Mouse (Mus musculus): ENCODE data around the gene Ccdc93. TPM values are rescaled to one million over a fixed set of nuclear protein-coding genes. Genes with fewer than 3 reads are reported as not detected.

The Ccdc93 gene
- polyA plus RNA-seq, 1 experiment from 2014 or later = 16.3 TPM

DNA sequence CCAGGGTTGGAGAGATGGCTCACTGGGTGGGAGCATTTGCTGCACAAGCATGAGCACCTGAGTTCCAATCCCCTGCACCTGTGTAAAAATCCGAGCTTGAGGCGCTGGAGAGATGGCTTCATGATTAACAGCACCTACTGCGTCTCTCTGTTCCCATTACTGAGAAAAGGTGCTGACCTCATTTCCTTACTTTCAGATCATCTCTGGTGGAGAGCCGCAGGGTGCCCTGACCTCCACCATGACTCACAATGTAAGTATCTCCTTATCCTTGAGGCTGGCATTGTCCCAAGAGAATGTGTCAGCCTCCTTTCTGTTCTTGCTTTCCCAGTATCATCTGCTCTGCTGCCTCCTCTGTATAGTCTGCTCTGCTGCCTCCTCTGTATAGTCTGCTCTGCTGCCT is 52.2 kb downstream of the Ccdc93 start:
- H3K27me3 ChIP-seq = no peaks in the 10 kb centered on the region
- no peaks in the 10 kb centered on the region for H3K9me3 ChIP-seq
- ATAC-seq (ENCODE audit: low FRiP score, low read depth) = no peak
- H3K27ac ChIP-seq = no peak overlapping the region
- peaks cover 83% of the 10 kb centered on the region for H3K36me3 ChIP-seq
- H3K4me3 ChIP-seq = no peak overlapping the region
- 86% methylated on average over 4 of the region's 4 CpGs for WGBS
- no peak overlapping the region for H3K9ac ChIP-seq
- no peaks in the 10 kb centered on the region for H3K4me1 ChIP-seq
- H3K4me2 ChIP-seq (replicated peaks) = no peak overlapping the region

DNA sequence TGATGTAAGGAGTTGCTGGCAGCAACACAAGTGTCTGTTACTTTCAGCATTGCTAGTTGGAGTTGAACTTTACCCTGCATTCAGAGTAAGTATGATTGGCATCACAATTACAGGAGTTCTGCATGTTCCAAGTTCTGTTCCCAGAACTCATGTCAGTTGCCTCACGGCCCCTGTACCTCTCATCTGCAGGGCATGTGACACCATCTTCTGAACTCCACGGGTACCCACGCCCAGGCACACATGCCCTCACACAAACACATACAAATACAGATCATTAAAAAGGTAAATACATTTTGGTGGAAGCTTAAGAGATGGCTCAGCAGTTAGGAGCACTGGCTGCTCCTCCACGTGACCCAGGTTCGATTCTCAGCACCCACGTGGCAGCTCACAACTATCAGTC is 56.0 kb downstream of the Ccdc93 start:
- no peaks in the 10 kb centered on the region for H3K9me3 ChIP-seq
- no peaks in the 10 kb centered on the region for H3K27me3 ChIP-seq
- WGBS = 87% methylated on average over 6 of the region's 6 CpGs
- no peak overlapping the region for H3K4me3 ChIP-seq
- no peak overlapping the region for H3K9ac ChIP-seq
- no peak for ATAC-seq (ENCODE audit: low FRiP score, low read depth)
- no peak overlapping the region for H3K27ac ChIP-seq
- no peaks in the 10 kb centered on the region for H3K4me1 ChIP-seq
- H3K4me2 ChIP-seq (replicated peaks) = no peak overlapping the region
- H3K36me3 ChIP-seq = peaks cover 62% of the 10 kb centered on the region

- H3K9ac ChIP-seq = no peak overlapping the region
- H3K4me3 ChIP-seq = no peak overlapping the region
- WGBS = 38% methylated on average over 5 of the region's 5 CpGs
- H3K27me3 ChIP-seq = no peaks in the 10 kb centered on the region
- no peak overlapping the region for H3K4me2 ChIP-seq (replicated peaks)
- H3K27ac ChIP-seq = no peak overlapping the region
- 0 out of 2 replicates have a peak, but pooled peaks have one; percentile 40 for ATAC-seq (ENCODE audit: low FRiP score, low read depth)
- no peaks in the 10 kb centered on the region for H3K9me3 ChIP-seq
- H3K4me1 ChIP-seq = no peaks in the 10 kb centered on the region
- peaks cover 74% of the 10 kb centered on the region for H3K36me3 ChIP-seq
These were observed 59.4 kb downstream of the Ccdc93 start for GRCm38 (mm10) chr1:121490241-121490640.

DNA sequence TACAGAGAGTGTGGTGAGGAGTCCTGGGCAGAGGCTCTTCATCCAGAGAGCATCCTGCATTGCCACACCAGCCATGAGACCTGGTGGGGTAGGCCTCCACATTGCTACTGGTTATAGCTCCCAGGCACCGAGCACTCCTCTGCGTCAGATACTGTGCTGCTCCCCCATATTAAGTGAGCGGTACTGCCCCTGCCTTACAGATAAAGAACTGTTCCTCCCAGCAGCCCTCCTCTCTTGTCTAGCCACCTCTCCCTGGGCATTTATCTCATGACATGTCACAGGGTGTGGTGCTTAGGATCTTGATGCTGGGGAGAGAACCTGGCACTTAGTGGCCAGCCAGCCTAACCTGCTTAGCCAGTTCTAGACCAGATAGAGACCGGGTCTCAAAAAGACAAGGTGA is 66.2 kb downstream of the Ccdc93 start:
- Histone ChIP-seq H3K9ac (no peak overlapping the region), H3K9me3 (no peaks in the 10 kb centered on the region), H3K4me2 (replicated peaks) (no peak overlapping the region), H3K27ac (no peak overlapping the region), H3K27me3 (no peaks in the 10 kb centered on the region), H3K4me1 (no peaks in the 10 kb centered on the region), H3K36me3 (peaks cover 100% of the 10 kb centered on the region), H3K4me3 (no peak overlapping the region)
- WGBS = 95% methylated on average over 4 of the region's 4 CpGs
- ATAC-seq (ENCODE audit: low FRiP score, low read depth) = no peak

GRCm38 (mm10) chr1:121508729-121509128 is 77.9 kb downstream of the Ccdc93 start:
- no peak for ATAC-seq (ENCODE audit: low FRiP score, low read depth)
- no peaks in the 10 kb centered on the region for H3K27me3 ChIP-seq
- no peaks in the 10 kb centered on the region for H3K4me1 ChIP-seq
- H3K9me3 ChIP-seq = no peaks in the 10 kb centered on the region; the same call in 1 of the 2 replicates
- peaks cover 20% of the 10 kb centered on the region for H3K36me3 ChIP-seq
- no peak overlapping the region for H3K4me3 ChIP-seq
- no peak overlapping the region for H3K9ac ChIP-seq
- WGBS = 86% methylated on average over 2 of the region's 2 CpGs
- no peak overlapping the region for H3K27ac ChIP-seq
- H3K4me2 ChIP-seq (replicated peaks) = no peak overlapping the region

DNA sequence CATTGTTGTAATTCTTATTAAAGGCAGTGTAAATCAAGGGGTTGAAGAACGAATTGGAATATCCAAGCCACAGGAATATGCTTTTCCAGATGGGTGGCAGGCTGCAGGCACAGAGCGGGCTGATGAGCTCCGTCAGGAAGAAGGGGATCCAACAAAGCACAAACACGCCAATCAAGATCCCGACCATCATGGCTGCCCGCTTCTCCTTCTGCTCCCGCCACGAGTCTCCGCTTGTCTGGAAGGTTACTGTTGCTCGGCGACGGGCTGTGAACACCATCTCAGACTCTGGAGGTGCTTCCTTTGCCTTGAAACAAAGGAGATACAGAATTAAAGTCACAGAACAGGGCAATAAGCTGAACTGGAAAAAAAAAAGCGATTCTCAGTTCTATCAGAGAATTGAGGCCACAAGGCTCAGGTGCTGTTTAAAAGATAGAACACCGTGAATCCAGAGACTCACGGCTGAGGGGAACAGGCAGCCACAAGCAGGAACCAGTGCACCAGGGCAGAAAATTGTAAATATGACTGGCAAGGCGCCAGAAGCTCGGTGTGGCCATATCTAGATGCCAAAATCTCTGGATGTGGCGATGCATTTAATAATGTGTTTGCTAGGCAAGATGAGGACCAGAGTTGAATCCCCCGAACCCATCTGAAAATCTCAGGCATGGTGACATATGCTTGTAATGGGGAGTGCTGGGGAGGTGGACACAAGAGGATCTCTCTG is 79.7 kb downstream of the Ccdc93 start:
- ATAC-seq (ENCODE audit: low FRiP score, low read depth) = no peak
- H3K4me3 ChIP-seq = no peak overlapping the region
- H3K27ac ChIP-seq = no peak overlapping the region
- no peaks in the 10 kb centered on the region for H3K4me1 ChIP-seq
- H3K36me3 ChIP-seq = peaks cover 8% of the 10 kb centered on the region; the same call in 1 of the 2 replicates
- H3K9me3 ChIP-seq = no peaks in the 10 kb centered on the region; the same call in 1 of the 2 replicates
- no peaks in the 10 kb centered on the region for H3K27me3 ChIP-seq
- 88% methylated on average over 19 of the region's 19 CpGs for WGBS
- H3K9ac ChIP-seq = no peak overlapping the region
- no peak overlapping the region for H3K4me2 ChIP-seq (replicated peaks)

- no peak overlapping the region for H3K9ac ChIP-seq
- H3K9me3 ChIP-seq = no peaks in the 10 kb centered on the region; the same call in 1 of the 2 replicates
- ATAC-seq (ENCODE audit: low FRiP score, low read depth) = no peak
- H3K27ac ChIP-seq = no peak overlapping the region
- H3K4me2 ChIP-seq (replicated peaks) = no peak overlapping the region
- WGBS = 25% methylated on average over 2 of the region's 2 CpGs
- H3K36me3 ChIP-seq = peaks cover 8% of the 10 kb centered on the region; the same call in 1 of the 2 replicates
- H3K4me3 ChIP-seq = no peak overlapping the region
- H3K27me3 ChIP-seq = no peaks in the 10 kb centered on the region
- H3K4me1 ChIP-seq = no peaks in the 10 kb centered on the region
These were observed 80.3 kb downstream of the Ccdc93 start for GRCm38 (mm10) chr1:121511186-121511585.

- no peak for ATAC-seq (ENCODE audit: low FRiP score, low read depth)
These were observed 81.1 kb downstream of the Ccdc93 start for GRCm38 (mm10) chr1:121511966-121512365.

GRCm38 (mm10) chr1:121518609-121519008 is 87.8 kb downstream of the Ccdc93 start:
- H3K4me2 ChIP-seq (replicated peaks) = no peak overlapping the region
- 68% methylated on average over 1 of the region's 1 CpGs for WGBS
- H3K27ac ChIP-seq = no peak overlapping the region
- H3K4me1 ChIP-seq = no peaks in the 10 kb centered on the region
- no peak for ATAC-seq (ENCODE audit: low FRiP score, low read depth)
- no peaks in the 10 kb centered on the region for H3K27me3 ChIP-seq
- no peak overlapping the region for H3K9ac ChIP-seq
- H3K4me3 ChIP-seq = no peak overlapping the region
- no peaks in the 10 kb centered on the region for H3K9me3 ChIP-seq
- H3K36me3 ChIP-seq = no peaks in the 10 kb centered on the region

More at GRCm38 (mm10) chr1:121511966-121512365, 81.1 kb downstream of the Ccdc93 start:
- no peaks in the 10 kb centered on the region for H3K4me1 ChIP-seq
- H3K9me3 ChIP-seq = no peaks in the 10 kb centered on the region; the same call in 1 of the 2 replicates
- no peak overlapping the region for H3K4me3 ChIP-seq
- H3K27me3 ChIP-seq = no peaks in the 10 kb centered on the region
- WGBS = 92% methylated on average over 2 of the region's 2 CpGs
- H3K27ac ChIP-seq = no peak overlapping the region
- peaks cover 4% of the 10 kb centered on the region; the same call in 1 of the 2 replicates for H3K36me3 ChIP-seq
- H3K4me2 ChIP-seq (replicated peaks) = no peak overlapping the region
- no peak overlapping the region for H3K9ac ChIP-seq

- Histone ChIP-seq H3K9ac (no peak overlapping the region), H3K9me3 (no peaks in the 10 kb centered on the region), H3K4me3 (peak overlapping the region; percentile 44), H3K4me2 (replicated peaks) (peak overlapping the region; percentile 82), H3K4me1 (peaks cover 17% of the 10 kb centered on the region), H3K27me3 (peaks cover 38% of the 10 kb centered on the region), H3K27ac (no peak overlapping the region), H3K36me3 (no peaks in the 10 kb centered on the region)
- 41% methylated on average over 17 of the region's 17 CpGs for WGBS
- ATAC-seq (ENCODE audit: low FRiP score, low read depth) = no peak
These were observed 96.2 kb downstream of the Ccdc93 start for GRCm38 (mm10) chr1:121527061-121527460.

- Histone ChIP-seq H3K36me3 (no peaks in the 10 kb centered on the region), H3K27me3 (peaks cover 38% of the 10 kb centered on the region), H3K27ac (no peak overlapping the region), H3K9ac (peak overlapping the region; percentile 53; the same call in 1 of the 2 replicates), H3K4me3 (peak overlapping the region; percentile 44), H3K4me2 (replicated peaks) (peak overlapping the region; percentile 82), H3K4me1 (peaks cover 17% of the 10 kb centered on the region), H3K9me3 (no peaks in the 10 kb centered on the region)
- peak; percentile 62 for ATAC-seq (ENCODE audit: low FRiP score, low read depth)
- 14% methylated on average over 55 of the region's 55 CpGs for WGBS
These were observed 97.0 kb downstream of the Ccdc93 start for GRCm38 (mm10) chr1:121527600-121528398.

GRCm38 (mm10) chr1:121528399-121528720 is 97.5 kb downstream of the Ccdc93 start, which contains the start of gene Htr5b:
TSS of gene Htr5b (minus strand) at chr1:121528465.
- 5% methylated on average over 11 of the region's 11 CpGs for WGBS
- H3K36me3 ChIP-seq = no peaks in the 10 kb centered on the region

More at GRCm38 (mm10) chr1:121528399-121528720, 97.5 kb downstream of the Ccdc93 start, which contains the start of gene Htr5b:
- H3K4me2 ChIP-seq (replicated peaks) = peak within 1 kb of the TSS; percentile 82
- H3K9me3 ChIP-seq = no peaks in the 10 kb centered on the region
- H3K4me3 ChIP-seq = peak within 1 kb of the TSS; percentile 44
- H3K27ac ChIP-seq = no peak within 1 kb of the TSS
- H3K9ac ChIP-seq = peak within 1 kb of the TSS; percentile 53; the same call in 1 of the 2 replicates
- peaks cover 38% of the 10 kb centered on the region for H3K27me3 ChIP-seq
- ATAC-seq (ENCODE audit: low FRiP score, low read depth) = peak; percentile 95
- H3K4me1 ChIP-seq = peaks cover 17% of the 10 kb centered on the region
